Mouse (Mus musculus) intestine, postnatal 0 days (tissue): ENCODE measurements around the gene Olfr429. TPM values are rescaled to one million over a fixed set of nuclear protein-coding genes. Genes with fewer than 3 reads are reported as not detected.
"Not testable (repeated sequence)": the region's sequence is repeated elsewhere in the genome, so short reads cannot be mapped to it uniquely, and the experiment has no call there.

Experiments
- ATAC-seq: fragments of 200-750 bp; cut with Nextera tagmentation; 2 replicates; pipeline ENCODE4 v1.8.0; 2017; ENCODE audit warnings: mild to moderate bottlenecking, moderate TSS enrichment, moderate library complexity
- H3K27ac ChIP-seq: fragments of 300-500 bp; sonication (generic); 2 replicates; pipeline ENCODE4 v1.5.1; 2014; ENCODE audit warnings: mild to moderate bottlenecking, low read depth, low read length, moderate library complexity
- H3K27me3 ChIP-seq: fragments of 300-500 bp; sonication (generic); replicated peaks from 2 replicates; pipeline ENCODE4 v1.6.1; 2014; ENCODE audit warnings: low read length, mixed read lengths; ENCODE audit not compliant: control insufficient read depth, insufficient read depth
- H3K36me3 ChIP-seq: fragments of 300-500 bp; sonication (generic); 2 replicates; pipeline ENCODE4 v1.6.1; 2014; ENCODE audit warnings: mild to moderate bottlenecking, moderate library complexity; ENCODE audit not compliant: control insufficient read depth, insufficient read depth
- H3K4me1 ChIP-seq: fragments of 300-500 bp; sonication (generic); replicated peaks from 2 replicates; pipeline ENCODE4 v1.6.1; 2014; ENCODE audit warnings: antibody characterized with exemption, low read length, mixed read lengths; ENCODE audit not compliant: control insufficient read depth, insufficient read depth
- H3K4me2 ChIP-seq: fragments of 300-500 bp; sonication (generic); replicated peaks from 2 replicates; pipeline ENCODE4 v1.6.1; 2014; ENCODE audit warnings: low read depth, mild to moderate bottlenecking, moderate library complexity
- H3K4me3 ChIP-seq: fragments of 300-500 bp; sonication (generic); 2 replicates; pipeline ENCODE4 v1.5.1; 2014; ENCODE audit warnings: low read depth, low read length
- H3K9ac ChIP-seq: fragments of 300-500 bp; sonication (generic); 2 replicates; pipeline ENCODE4 v1.6.1; 2014; ENCODE audit warnings: mild to moderate bottlenecking, low read depth, low read length
- H3K9me3 ChIP-seq: fragments of 300-500 bp; sonication (generic); 2 replicates; pipeline ENCODE4 v1.6.1; 2016; ENCODE audit warnings: mixed run types; ENCODE audit not compliant: control insufficient read depth
- CTCF ChIP-seq: sonication (generic); IDR thresholded peaks from 2 replicates; pipeline ENCODE4 v1.5.1; 2016; ENCODE audit warnings: low read depth, mild to moderate bottlenecking, control low read depth, antibody characterized with exemption, moderate library complexity
- WGBS: fragments of 180-500 bp; shearing (Covaris S2); extraction: QIAGEN DNeasy Blood & Tissue Kit; methylation state at CpG from one replicate; pipeline ENCODE4 v1.1.7; 2014; 5-methylcytosine and 5-hydroxymethylcytosine counted together
- polyA plus RNA-seq: library from polyadenylated mRNA; unstranded; fragments of >200 nt; fragmentation: Nextera tagmentation; extraction: Ambion mirVana; gene quantifications from 2 replicates; pipeline ENCODE4 v1.2.1, GENCODE M21; 2015

The Olfr429 gene
- not detected in 2 replicates for polyA plus RNA-seq

- Histone ChIP-seq H3K4me2 (no peak within 1 kb of the TSS), H3K27ac (no peak within 1 kb of the TSS), H3K36me3 (no peaks in the 10 kb centered on the region), H3K9me3 (no peaks in the 10 kb centered on the region), H3K27me3 (no peaks in the 10 kb centered on the region), H3K4me1 (no peaks in the 10 kb centered on the region), H3K4me3 (no peak within 1 kb of the TSS), H3K9ac (no peak within 1 kb of the TSS)
- WGBS = 88% methylated on average over 2 of the region's 2 CpGs
- no peak for TF ChIP-seq CTCF
- ATAC-seq = no peak
Observed at GRCm38 (mm10) chr1:174084031-174084430, at the start of gene Olfr429. Gene Olfr429 (plus strand): TSS chr1:174084331.

- no peak for TF ChIP-seq CTCF
Observed at GRCm38 (mm10) chr1:174035841-174036240, 48.3 kb upstream of the Olfr429 start.

DNA sequence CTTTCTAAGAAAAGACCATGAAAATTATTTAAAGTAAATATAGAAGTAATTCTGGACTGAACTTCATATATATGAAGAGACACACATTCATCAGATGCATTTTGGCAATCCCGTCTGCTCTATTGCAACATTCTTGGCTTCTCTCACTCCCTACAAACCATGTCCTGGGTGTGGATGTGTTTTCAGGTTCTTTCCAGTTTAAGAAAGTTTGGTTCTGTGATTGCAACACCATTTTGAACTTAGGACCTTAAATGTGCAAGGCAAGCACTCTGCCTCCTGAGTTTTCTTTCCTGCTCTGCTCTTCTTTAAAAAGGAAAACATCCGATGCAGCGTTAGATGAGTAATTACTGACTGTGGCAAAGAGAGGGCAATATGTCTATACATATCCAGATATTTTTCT, 45.7 kb upstream of the Olfr429 start:
- 58% methylated on average over 3 of the region's 3 CpGs for WGBS
- no peaks in the 10 kb centered on the region for H3K27me3 ChIP-seq

More at GRCm38 (mm10) chr1:174035841-174036240, 48.3 kb upstream of the Olfr429 start:
- Histone ChIP-seq H3K9me3 (no peaks in the 10 kb centered on the region), H3K9ac (no peak overlapping the region), H3K4me2 (no peak overlapping the region), H3K36me3 (no peaks in the 10 kb centered on the region), H3K4me3 (no peak overlapping the region), H3K27me3 (no peaks in the 10 kb centered on the region), H3K4me1 (no peaks in the 10 kb centered on the region), H3K27ac (no peak overlapping the region)
- ATAC-seq = no peak
- 66% methylated on average over 4 of the region's 4 CpGs for WGBS

DNA sequence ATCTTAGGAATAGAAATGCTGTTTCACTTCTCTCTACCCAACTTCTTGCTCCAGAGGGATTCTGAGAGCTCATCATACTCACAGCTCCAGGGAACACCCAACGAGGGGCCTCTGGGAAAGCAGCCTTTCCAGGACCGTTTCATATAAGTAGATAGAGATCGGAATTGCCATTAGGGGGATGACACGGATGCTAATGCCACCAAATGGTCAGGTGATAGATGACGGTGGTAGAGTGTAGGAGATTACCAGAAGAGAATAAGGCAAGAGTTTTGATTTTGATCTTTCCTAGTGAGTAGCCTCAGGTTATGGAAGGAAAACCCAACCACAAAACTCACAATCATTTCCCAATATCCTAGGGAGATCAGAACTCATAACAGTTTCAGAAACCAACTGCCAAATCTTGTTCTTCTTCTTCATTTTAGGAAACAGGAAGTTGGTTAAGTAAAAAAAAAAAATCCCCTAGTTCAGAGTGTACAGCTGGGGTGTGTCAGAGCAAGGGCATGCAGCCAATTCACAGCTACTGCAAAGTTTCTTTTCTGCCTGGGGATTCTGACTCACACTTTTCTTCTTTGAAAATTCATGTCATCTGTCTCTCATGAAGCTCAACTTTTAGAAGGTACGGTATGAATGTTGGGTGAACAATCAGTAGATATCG, 43.5 kb upstream of the Olfr429 start, which contains the start of gene Olfr433:
TSS of gene Olfr433 (plus strand) at position 183 of the 655 bp plus-strand sequence.
- no peak for ATAC-seq
- Histone ChIP-seq H3K4me2 (no peak within 1 kb of the TSS), H3K4me1 (no peaks in the 10 kb centered on the region), H3K9me3 (no peaks in the 10 kb centered on the region), H3K36me3 (no peaks in the 10 kb centered on the region), H3K4me3 (no peak within 1 kb of the TSS), H3K27ac (no peak within 1 kb of the TSS), H3K27me3 (no peaks in the 10 kb centered on the region), H3K9ac (no peak within 1 kb of the TSS)
- 77% methylated on average over 7 of the region's 7 CpGs for WGBS
- no peak for TF ChIP-seq CTCF

More for the DNA sequence above, 45.7 kb upstream of the Olfr429 start:
- no peak for TF ChIP-seq CTCF
- Histone ChIP-seq H3K9me3 (no peaks in the 10 kb centered on the region), H3K27ac (no peak overlapping the region), H3K36me3 (no peaks in the 10 kb centered on the region), H3K9ac (no peak overlapping the region), H3K4me2 (no peak overlapping the region), H3K4me3 (no peak overlapping the region), H3K4me1 (no peaks in the 10 kb centered on the region)
- ATAC-seq = no peak

DNA sequence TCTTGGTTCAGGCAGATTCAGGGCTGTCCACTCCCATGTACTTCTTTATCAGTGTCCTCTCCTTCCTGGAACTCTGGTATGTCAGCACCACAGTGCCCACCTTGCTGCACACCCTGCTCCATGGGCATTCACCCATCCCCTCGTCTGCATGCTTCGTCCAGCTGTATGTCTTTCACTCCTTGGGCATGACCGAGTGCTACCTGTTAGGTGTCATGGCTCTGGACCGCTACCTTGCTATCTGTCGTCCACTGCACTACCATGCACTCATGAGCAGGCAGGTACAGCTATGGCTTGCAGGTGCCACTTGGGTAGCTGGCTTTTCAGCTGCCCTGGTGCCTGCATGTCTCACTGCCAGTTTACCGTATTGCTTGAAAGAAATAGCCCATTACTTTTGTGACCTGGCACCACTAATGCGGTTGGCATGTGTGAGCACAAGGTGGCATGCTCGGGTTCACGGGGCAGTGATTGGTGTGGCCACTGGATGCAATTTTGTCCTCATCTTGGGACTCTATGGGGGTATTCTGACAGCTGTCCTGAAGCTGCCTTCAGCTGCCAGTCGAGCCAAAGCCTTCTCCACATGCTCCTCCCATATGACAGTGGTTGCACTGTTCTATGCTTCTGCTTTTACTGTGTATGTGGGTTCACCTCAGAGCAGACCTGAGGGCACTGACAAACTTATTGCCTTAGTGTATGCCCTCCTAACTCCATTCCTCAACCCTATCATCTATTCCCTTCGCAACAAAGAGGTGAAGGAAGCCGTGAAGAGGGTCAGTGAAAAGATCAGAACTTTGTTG, 41.8 kb upstream of the Olfr429 start:
- H3K4me3 ChIP-seq, H3K27me3 ChIP-seq, H3K4me2 ChIP-seq, H3K36me3 ChIP-seq, ATAC-seq, H3K27ac ChIP-seq, H3K9me3 ChIP-seq, H3K4me1 ChIP-seq, H3K9ac ChIP-seq: not testable (repeated sequence)
- 91% methylated on average over 12 of the region's 12 CpGs for WGBS

- Histone ChIP-seq H3K27ac (no peak overlapping the region), H3K9ac (no peak overlapping the region), H3K4me1 (no peaks in the 10 kb centered on the region), H3K4me3 (no peak overlapping the region), H3K4me2 (no peak overlapping the region), H3K36me3 (no peaks in the 10 kb centered on the region), H3K9me3 (no peaks in the 10 kb centered on the region), H3K27me3 (no peaks in the 10 kb centered on the region)
- no peak for TF ChIP-seq CTCF
- WGBS = 69% methylated on average over 2 of the region's 2 CpGs
- no peak for ATAC-seq
Observed at GRCm38 (mm10) chr1:174044431-174044830, 39.7 kb upstream of the Olfr429 start.

- not testable (repeated sequence) for H3K9me3 ChIP-seq, H3K4me3 ChIP-seq, H3K4me2 ChIP-seq, ATAC-seq, H3K9ac ChIP-seq, H3K27ac ChIP-seq, H3K36me3 ChIP-seq, H3K4me1 ChIP-seq, H3K27me3 ChIP-seq
- WGBS = 76% methylated on average over 6 of the region's 6 CpGs
Observed at GRCm38 (mm10) chr1:174048227-174048626, 35.9 kb upstream of the Olfr429 start.
